Comparison of ENCODE assay signal across 9 mouse cellular contexts in the genomic region with DNA sequence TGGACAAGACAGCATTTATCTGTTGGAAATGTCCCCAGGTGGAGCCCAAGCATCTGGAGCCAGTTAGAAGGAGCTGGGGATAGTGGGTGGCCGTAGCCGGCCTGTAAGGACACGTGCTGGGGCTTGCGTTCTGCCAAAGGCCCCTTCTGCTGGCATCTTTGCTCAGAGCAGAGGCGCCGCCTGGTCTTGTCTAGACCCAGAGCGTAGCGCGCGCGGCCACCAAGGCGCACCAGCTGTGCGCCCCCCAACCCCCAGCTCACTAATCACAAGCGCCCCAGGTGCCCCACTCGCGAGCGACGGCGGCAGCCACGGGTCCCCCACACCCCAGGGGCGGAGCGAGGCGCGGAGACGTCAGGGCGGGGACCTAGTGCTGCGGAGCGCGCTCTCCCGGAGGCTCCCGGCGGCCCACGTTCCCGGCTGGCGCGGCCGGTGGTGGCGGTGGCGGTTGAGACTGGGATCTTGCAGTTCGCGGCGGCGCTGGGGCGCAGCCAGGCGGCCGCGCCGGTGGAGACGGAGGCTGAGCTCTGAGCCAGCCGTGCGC. TPM values are rescaled to one million over a fixed set of nuclear protein-coding genes. Genes with fewer than 3 reads are reported as not detected.
DNase-seq lines count a peak whose midpoint lies in the region; ATAC-seq and TF ChIP-seq lines count a peak whose summit lies in the region.
"Had no signal": no experiment of that assay in that cellular context is flagged by ENCODE, and none has a peak within 500 bp of the region (broad histone marks: within the 10 kb centered on the region; RNA-seq: fewer than 3 reads in every experiment).

A gene (plus strand): TSS at position 514 of the 541 bp plus-strand sequence.

- ATAC-seq in forebrain, embryonic 12.5 days (ENCODE audit: low FRiP score), result peak; percentile 91
- ATAC-seq in heart, postnatal 0 days (ENCODE audit: insufficient read depth, low read depth), result peak; percentile 84
- peak; percentile 89 for ATAC-seq in lung, embryonic 16.5 days (ENCODE audit: low read depth)
- ATAC-seq in granulocyte monocyte progenitor cell, adult 5-6 weeks (replicated peaks; ENCODE audit: poor library complexity, severe bottlenecking), result no peak

- H3K9ac ChIP-seq in forebrain, embryonic 12.5 days, result peak within 1 kb of the TSS; percentile 50
- H3K9ac ChIP-seq in heart, postnatal 0 days (replicated peaks; ENCODE audit: low read depth, low read length), result peak within 1 kb of the TSS; percentile 95
- peak within 1 kb of the TSS; percentile 81 for H3K9ac ChIP-seq in lung, embryonic 16.5 days (ENCODE audit: low read length)

- no peaks in the 10 kb centered on the region for H3K36me3 ChIP-seq in spleen, adult 2 months (ENCODE audit: control insufficient read depth, insufficient read depth, low read length)
- no peaks in the 10 kb centered on the region for H3K36me3 ChIP-seq in forebrain, embryonic 12.5 days (replicated peaks)
- H3K36me3 ChIP-seq in heart, postnatal 0 days (replicated peaks; ENCODE audit: control insufficient read depth, insufficient read depth, low read length), result peaks cover under 1% of the 10 kb centered on the region; the same call in 1 of the 2 replicates
- H3K36me3 ChIP-seq in lung, embryonic 16.5 days (ENCODE audit: control insufficient read depth, insufficient read depth, low read length), result no peaks in the 10 kb centered on the region

- no peak within 1 kb of the TSS for H3K27ac ChIP-seq in spleen, adult 2 months (ENCODE audit: insufficient read depth, low read length)
- H3K27ac ChIP-seq in forebrain, embryonic 12.5 days, result peak within 1 kb of the TSS; percentile 44; the same call in 1 of the 2 replicates
- H3K27ac ChIP-seq in heart, postnatal 0 days (ENCODE audit: low read depth), result peak within 1 kb of the TSS; percentile 99
- H3K27ac ChIP-seq in lung, embryonic 16.5 days (ENCODE audit: low read length), result peak within 1 kb of the TSS; percentile 90

- no peaks in the 10 kb centered on the region; the same call in 1 of the 2 replicates for H3K27me3 ChIP-seq in spleen, adult 2 months (ENCODE audit: control insufficient read depth, insufficient read depth, low read length)
- H3K27me3 ChIP-seq in forebrain, embryonic 12.5 days, result peaks cover 34% of the 10 kb centered on the region
- no peaks in the 10 kb centered on the region for H3K27me3 ChIP-seq in heart, postnatal 0 days (ENCODE audit: control insufficient read depth, insufficient read depth, low read length)
- no peaks in the 10 kb centered on the region for H3K27me3 ChIP-seq in lung, embryonic 16.5 days (ENCODE audit: control insufficient read depth, insufficient read depth, low read depth, low read length)
- H3K27me3 ChIP-seq: CH12.LX had no signal

- peak within 1 kb of the TSS; percentile 95 for H3K4me2 ChIP-seq in forebrain, embryonic 12.5 days
- peak within 1 kb of the TSS; percentile 84 for H3K4me2 ChIP-seq in heart, postnatal 0 days (ENCODE audit: low read depth, low read length)
- peak within 1 kb of the TSS; percentile 78 for H3K4me2 ChIP-seq in lung, embryonic 16.5 days (ENCODE audit: low read depth, low read length)

- no peaks in the 10 kb centered on the region for H3K4me1 ChIP-seq in spleen, adult 2 months (ENCODE audit: control insufficient read depth, insufficient read depth, insufficient read length)
- H3K4me1 ChIP-seq in forebrain, embryonic 12.5 days, result peaks cover 6% of the 10 kb centered on the region
- peaks cover 49% of the 10 kb centered on the region for H3K4me1 ChIP-seq in heart, postnatal 0 days (ENCODE audit: control insufficient read depth, insufficient read depth)
- H3K4me1 ChIP-seq in lung, embryonic 16.5 days (replicated peaks; ENCODE audit: control insufficient read depth, insufficient read depth, low read length), result peaks cover 24% of the 10 kb centered on the region

- H3K4me3 ChIP-seq in spleen, adult 2 months (ENCODE audit: extremely low read depth, insufficient read depth, insufficient read length), result peak within 1 kb of the TSS; percentile 4; the same call in 1 of the 2 replicates
- H3K4me3 ChIP-seq in forebrain, embryonic 12.5 days (replicated peaks), result peak within 1 kb of the TSS; percentile 59
- peak within 1 kb of the TSS; percentile 77 for H3K4me3 ChIP-seq in heart, postnatal 0 days (ENCODE audit: low read depth, low read length)
- peak within 1 kb of the TSS; percentile 65 for H3K4me3 ChIP-seq in lung, embryonic 16.5 days (ENCODE audit: low read length)

- WGBS in spleen, adult 2 months, result 5% methylated on average over 49 of the region's 51 CpGs
- under 1% methylated on average over 50 of the region's 51 CpGs for WGBS in forebrain, embryonic 12.5 days
- WGBS in heart, postnatal 0 days, result 1% methylated on average over 46 of the region's 51 CpGs
- WGBS in lung, embryonic 16.5 days, result under 1% methylated on average over 39 of the region's 51 CpGs

- H3K9me3 ChIP-seq in forebrain, embryonic 12.5 days, result no peaks in the 10 kb centered on the region
- no peaks in the 10 kb centered on the region for H3K9me3 ChIP-seq in heart, postnatal 0 days (replicated peaks; ENCODE audit: control insufficient read depth, low read length)
- no peaks in the 10 kb centered on the region for H3K9me3 ChIP-seq in lung, embryonic 16.5 days (ENCODE audit: control insufficient read depth, low read length)

- TF ChIP-seq POLR2A in spleen, adult 2 months (IDR thresholded peaks at IDR 0.05; ENCODE audit: low read depth, low read length), result no peak

- no peak for TF ChIP-seq EP300 in heart, postnatal 0 days (IDR thresholded peaks at IDR 0.05; ENCODE audit: low read depth)

- no peak for TF ChIP-seq CTCF in spleen, adult 2 months (IDR thresholded peaks at IDR 0.05; ENCODE audit: extremely low read depth, insufficient read depth, insufficient read length, insufficient replicate concordance)
- TF ChIP-seq CTCF in heart, postnatal 0 days (IDR thresholded peaks at IDR 0.05; ENCODE audit: low read depth), result no peak

- no peak for DNase-seq in spleen, adult 2 months (ENCODE audit: low read depth in 1 of 2, low spot score in 2 of 2)
- no peak for DNase-seq in spleen, postnatal 4 days (ENCODE audit: low spot score in 2 of 2)
- peak; percentile 73 for DNase-seq in heart, postnatal 0 days (ENCODE audit: low spot score)
- peak; percentile 60 to 68 for DNase-seq in layer of hippocampus, postnatal 25 days (ENCODE audit: extremely low spot score in 1 of 2, low spot score in 1 of 2)
- peak; percentile 84 for DNase-seq in right cerebral cortex, adult 18-20 months

RNA-seq across cellular contexts. Expression of the gene that starts here (rescaled TPM):
- 0.21 and 0.29 TPM in 2 replicates for polyA plus RNA-seq in spleen, adult 2 months (2012; rRNA removed)
- polyA plus RNA-seq in forebrain, embryonic 12.5 days (2016; fragmentation: Nextera tagmentation; extraction: Ambion mirVana), result 13.7 and 14.8 TPM in 2 replicates
- 21.1 and 26.8 TPM in 2 replicates for total RNA-seq in heart, postnatal 0 days (2014; rRNA removed; ENCODE audit: low replicate concordance)
- 33.8 and 43.7 TPM in 2 replicates for polyA plus RNA-seq in heart, postnatal 0 days (2015; fragmentation: Nextera tagmentation; extraction: Ambion mirVana)
- 10 to 100 TPM; 23.4 to 28.3 TPM for total RNA-seq in layer of hippocampus, postnatal 25 days (2021)
- 45.7 and 50.0 TPM in 2 replicates for polyA plus RNA-seq in lung, embryonic 16.5 days (2015; fragmentation: Nextera tagmentation; extraction: Ambion mirVana)
- not detected in 2 replicates for total RNA-seq in granulocyte monocyte progenitor cell, adult 5-6 weeks (2014; fragmentation: Nextera tagmentation)
- 0.10 TPM in 1 of 2 replicates, not detected in the other for total RNA-seq in granulocyte monocyte progenitor cell, adult 5-6 weeks (2017)

Comparison
In these comparisons a context has a peak if more than half of its experiments do, and no peak if none do; other contexts are left out.
1. RNA of the gene that starts here (total RNA-seq): 23.4 to 28.3 TPM in layer of hippocampus, postnatal 25 days and 21.1 to 26.8 TPM in heart, postnatal 0 days; 0.10 TPM in granulocyte monocyte progenitor cell, adult 5-6 weeks; every median in the first group is over 10 times any median in the second.
2. RNA of the gene that starts here (polyA plus RNA-seq): 45.7 to 50.0 TPM in lung, embryonic 16.5 days, 33.8 to 43.7 TPM in heart, postnatal 0 days and 13.7 to 14.8 TPM in forebrain, embryonic 12.5 days; 0.21 to 0.29 TPM in spleen, adult 2 months; every median in the first group is over 10 times any median in the second.
3. DNase-seq: peak in heart, postnatal 0 days (single experiment), layer of hippocampus, postnatal 25 days (2 of 2) and right cerebral cortex, adult 18-20 months (single experiment); none in spleen, adult 2 months (0 of 2) and spleen, postnatal 4 days (0 of 2).
4. H3K4me3 ChIP-seq: peak in every context shown above with its lines; median percentile 77 in heart, postnatal 0 days; 65 in lung, embryonic 16.5 days; 59 in forebrain, embryonic 12.5 days; 4 in spleen, adult 2 months.
5. Peak in every context shown above with its lines, with median percentiles within 50 percentile points of each other: H3K4me2 ChIP-seq and H3K9ac ChIP-seq.